Mouse (Mus musculus): Measurements from ENCODE around the gene Nsun4.

Nsun4 gene

GRCm38 (mm10) chr4:116047681-116048080 is 6.0 kb downstream of the Nsun4 start:
- DNase-seq (ENCODE audit: low spot score in 2 of 2): no peak

DNA sequence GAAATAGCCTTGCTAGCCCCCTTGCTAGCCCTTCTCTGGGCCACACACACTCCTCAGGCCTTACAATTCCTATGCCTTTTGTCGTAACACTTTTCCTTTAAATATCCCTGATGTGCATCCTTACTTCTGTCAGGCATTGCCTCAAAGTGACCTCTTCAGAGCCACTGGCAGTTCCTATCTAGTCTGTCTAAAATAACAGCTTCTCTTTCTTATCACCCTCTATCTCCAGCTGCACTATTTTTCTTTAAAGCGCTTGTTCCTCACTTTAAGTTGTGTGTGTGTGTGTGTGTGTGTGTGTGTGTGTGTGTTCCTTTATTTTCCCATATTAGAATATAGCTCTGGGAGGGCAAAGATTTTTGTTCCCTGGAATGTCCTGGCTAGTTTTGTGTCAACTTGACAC is 7.1 kb downstream of the Nsun4 start:
- DNase-seq (ENCODE audit: low spot score in 2 of 2): no peak

DNA sequence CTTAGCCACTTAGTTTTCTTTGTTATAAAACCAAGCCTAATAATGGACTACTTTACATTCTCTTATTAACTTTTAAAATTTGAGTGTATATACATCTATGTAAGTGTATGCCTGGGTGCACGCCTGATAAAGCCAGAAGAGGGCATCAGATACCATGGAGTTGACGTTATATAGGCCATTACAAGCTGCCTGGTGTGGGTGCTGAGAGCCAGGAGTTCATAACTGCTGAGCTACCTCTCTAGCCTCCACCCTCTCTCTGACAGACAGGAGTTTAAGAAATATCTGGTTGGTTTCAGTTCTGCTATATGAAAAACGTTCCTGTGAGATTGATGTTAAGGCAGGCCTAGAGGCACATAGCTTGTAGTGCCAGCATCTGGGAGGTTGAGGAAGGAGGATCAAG is 11.5 kb downstream of the Nsun4 start:
- no peak for DNase-seq (ENCODE audit: low spot score in 2 of 2)

GRCm38 (mm10) chr4:116040466-116040865 is 13.2 kb downstream of the Nsun4 start:
- DNase-seq (ENCODE audit: low spot score in 2 of 2): no peak

DNA sequence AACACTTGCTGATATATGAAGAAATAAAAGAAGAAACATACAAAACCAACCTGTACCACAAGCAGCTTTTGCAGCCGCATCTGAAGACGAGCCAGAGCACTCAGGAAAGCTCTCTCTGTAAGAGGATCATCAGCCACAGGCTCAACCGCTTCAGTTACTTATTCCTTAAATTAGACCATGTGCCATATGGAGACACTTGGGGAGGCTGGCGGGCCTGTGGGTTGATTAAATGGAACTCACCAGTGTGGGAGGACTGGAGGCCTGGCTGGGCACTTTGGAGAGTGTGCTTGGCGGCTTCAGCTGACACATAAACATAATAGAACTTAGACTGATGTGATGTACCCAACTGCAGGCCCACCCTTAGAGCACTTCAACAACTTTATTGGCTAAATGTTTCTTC is 20.3 kb downstream of the Nsun4 start:
- no peak for DNase-seq (ENCODE audit: low spot score in 2 of 2)

DNA sequence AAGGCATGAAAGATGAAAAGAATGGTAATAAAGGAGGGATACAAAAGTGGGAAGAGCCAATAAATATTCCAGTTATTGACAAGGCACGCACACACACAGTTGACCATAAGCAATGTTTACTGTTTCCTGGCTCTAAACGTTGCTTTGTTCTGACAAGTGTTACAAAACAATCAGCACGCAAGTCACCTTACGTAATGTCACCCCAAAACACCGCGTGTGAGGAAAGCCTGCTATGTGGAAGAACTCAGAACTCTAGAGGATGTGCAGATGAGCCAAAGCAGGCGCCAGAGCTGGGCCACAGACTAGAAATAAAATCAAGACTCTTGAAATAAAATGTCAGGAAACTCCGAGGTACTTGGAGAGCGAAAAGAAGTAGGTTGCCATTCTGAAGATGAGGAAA is 20.8 kb downstream of the Nsun4 start:
- no peak for DNase-seq (ENCODE audit: low spot score in 2 of 2)

GRCm38 (mm10) chr4:116017902-116018746 is 35.6 kb downstream of the Nsun4 start, which contains the start of gene Faah:
Faah (minus strand) TSS chr4:116017926.
- DNase-seq (ENCODE audit: low spot score in 2 of 2): no peak

DNA sequence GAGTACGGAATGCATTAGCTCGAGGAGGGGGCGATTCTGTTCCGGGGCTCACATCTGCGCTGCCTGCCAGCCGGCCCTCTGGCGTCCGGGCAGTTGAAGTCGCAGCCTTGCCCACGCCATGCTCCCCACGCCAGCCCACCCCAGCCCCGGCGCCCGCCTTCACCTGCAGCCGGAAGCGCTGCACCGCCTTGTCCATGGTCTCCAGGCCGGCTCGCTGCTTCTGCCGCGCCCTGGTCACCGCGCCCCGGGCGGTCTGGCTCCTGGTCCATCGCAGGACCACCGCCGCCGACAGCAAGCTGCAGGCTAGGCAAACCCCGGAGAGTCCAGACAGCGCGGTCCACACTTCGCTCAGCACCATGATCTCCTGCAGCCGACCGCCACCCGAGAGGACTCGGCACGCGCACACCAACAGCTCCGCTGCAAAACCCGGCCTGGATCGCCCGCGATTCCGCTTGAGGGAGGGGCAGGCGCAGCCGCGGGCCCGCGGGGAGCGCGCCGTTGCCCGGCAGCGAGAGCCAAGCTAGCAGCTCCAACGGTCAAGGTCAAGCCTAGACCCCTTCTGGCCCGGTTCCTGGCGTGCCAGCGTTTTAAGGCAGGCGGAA is 36.3 kb downstream of the Nsun4 start:
- peak; percentile 22 to 29 for DNase-seq (ENCODE audit: low spot score in 2 of 2)

DNA sequence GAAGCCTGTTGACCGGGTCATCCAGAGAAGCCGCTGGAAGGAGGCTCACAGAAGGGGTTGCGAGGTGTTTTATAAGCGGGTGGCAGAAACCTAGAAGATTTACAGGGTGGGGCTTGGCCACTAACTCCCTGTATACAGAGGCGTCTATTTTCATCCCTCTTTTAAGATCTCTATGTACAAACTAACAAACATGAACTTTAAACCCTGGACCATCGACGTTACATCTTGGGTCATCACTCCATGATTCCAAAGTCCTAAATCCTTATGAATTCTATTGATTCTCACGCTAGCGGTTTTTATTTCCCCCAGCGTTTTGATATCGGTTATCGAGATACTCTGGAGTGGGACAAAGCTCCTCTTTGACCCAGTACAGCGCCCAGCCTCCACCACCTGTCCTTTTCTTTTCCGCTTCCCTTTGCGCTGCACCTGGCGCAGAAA is 36.8 kb downstream of the Nsun4 start:
- no peak for DNase-seq (ENCODE audit: low spot score in 2 of 2)

- no peak for DNase-seq (ENCODE audit: low spot score in 2 of 2)
Measured at GRCm38 (mm10) chr4:116016396-116016795, 37.3 kb downstream of the Nsun4 start.

GRCm38 (mm10) chr4:116015996-116016395 is 37.7 kb downstream of the Nsun4 start:
- no peak for DNase-seq (ENCODE audit: low spot score in 2 of 2)

DNA sequence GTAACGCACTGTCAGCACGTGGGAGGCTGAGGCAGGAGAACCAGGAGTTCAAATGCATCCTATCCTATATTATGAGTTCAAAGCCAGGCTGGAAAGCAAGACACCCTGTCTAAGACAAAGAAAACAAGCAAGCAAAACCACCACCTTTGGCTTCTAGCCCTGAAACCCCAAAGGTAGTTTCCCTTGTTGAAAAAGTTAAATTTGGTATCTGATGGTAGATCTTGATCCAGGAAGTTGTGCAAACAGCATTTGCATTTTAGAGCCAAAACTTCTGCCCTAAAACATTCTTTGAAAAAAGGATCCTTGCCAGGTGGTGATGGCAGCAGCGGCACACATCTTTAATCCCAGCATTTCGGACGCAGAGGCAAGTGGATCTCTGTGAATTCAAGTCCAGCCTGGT is 38.2 kb downstream of the Nsun4 start:
- DNase-seq (ENCODE audit: low spot score in 2 of 2): no peak

- DNase-seq (ENCODE audit: low spot score in 2 of 2): no peak
Measured at GRCm38 (mm10) chr4:116010186-116010585, 43.5 kb downstream of the Nsun4 start.

GRCm38 (mm10) chr4:116001206-116001605 is 52.5 kb downstream of the Nsun4 start:
- DNase-seq (ENCODE audit: low spot score in 2 of 2): no peak

DNA sequence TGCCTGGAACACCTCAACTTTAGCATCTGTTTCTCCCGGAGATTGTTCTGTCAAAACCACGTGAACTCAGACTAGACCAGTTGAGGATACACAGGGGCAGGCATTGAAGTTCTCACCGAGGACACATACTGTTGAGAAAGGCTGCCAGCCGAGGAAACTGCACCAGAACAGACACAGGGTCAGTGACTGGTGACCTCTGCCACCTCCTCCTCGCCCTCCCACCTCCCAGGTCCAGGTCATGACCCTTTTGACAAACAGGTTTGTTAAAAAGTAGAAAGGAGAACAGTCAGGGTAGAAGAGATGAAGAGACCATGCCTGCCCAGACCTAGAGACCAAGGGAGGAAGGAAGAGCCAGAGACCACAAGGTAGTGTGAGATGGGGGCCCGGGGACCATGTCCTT is 53.0 kb downstream of the Nsun4 start:
- DNase-seq (ENCODE audit: low spot score in 2 of 2): no peak

DNA sequence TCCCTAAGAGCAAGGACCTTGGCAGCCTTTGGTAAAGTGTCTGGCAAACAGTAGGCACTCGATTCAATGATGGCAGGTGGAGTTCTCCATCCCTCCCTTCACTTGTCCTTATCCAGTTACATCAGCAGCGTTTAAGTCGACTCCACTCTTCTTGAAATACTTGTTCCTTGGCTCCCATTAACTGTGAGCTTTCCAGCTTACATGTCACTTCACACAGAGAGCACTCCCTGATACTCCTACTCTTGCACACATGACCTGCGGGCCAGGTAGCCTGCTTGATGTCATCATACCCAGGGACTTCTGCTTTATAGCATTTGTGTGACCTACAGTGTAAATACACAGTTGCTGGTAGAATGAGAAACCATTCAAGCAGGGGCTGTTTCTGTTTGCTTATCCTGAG is 56.9 kb downstream of the Nsun4 start:
- no peak for DNase-seq (ENCODE audit: low spot score in 2 of 2)

- DNase-seq (ENCODE audit: low spot score in 2 of 2): no peak
Measured at GRCm38 (mm10) chr4:115995376-115995730, 58.3 kb downstream of the Nsun4 start.

- no peak for DNase-seq (ENCODE audit: low spot score in 2 of 2)
Measured at GRCm38 (mm10) chr4:115994662-115995375, 58.9 kb downstream of the Nsun4 start.

DNA sequence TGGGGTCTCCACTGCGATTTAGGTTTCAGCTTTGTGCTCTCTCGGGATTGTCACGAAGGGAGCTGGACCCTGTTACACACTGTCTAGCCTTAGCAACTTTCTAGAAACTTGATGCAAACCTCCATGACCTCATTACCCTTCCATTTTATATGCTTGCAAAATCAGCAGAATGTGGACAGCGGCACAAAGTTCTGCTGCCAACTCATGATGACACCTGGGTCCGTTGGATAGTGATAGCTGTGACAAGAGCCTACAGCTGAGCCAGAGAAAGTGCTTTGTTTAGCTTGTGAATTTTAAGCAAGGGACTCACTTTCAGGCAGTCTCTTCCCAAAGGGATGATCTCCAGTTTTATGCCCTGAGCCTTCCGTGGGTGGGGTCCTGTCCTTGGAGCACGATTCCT is 64.3 kb downstream of the Nsun4 start:
- DNase-seq (ENCODE audit: low spot score in 2 of 2): no peak

GRCm38 (mm10) chr4:115987858-115988530 is 65.7 kb downstream of the Nsun4 start:
- no peak for DNase-seq (ENCODE audit: low spot score in 2 of 2)

- DNase-seq (ENCODE audit: low spot score in 2 of 2): no peak
Measured at GRCm38 (mm10) chr4:115987436-115987835, 66.2 kb downstream of the Nsun4 start.

- DNase-seq (ENCODE audit: low spot score in 2 of 2): no peak
Measured at GRCm38 (mm10) chr4:115984967-115985366, 68.7 kb downstream of the Nsun4 start.
